Mouse (Mus musculus) olfactory bulb, adult 2 months (tissue): ENCODE measurements at regions not wholly inside any gene's neighbourhood (a gene's known extent, or its start where the extent isn't known, plus 50 kb on each side); places are given as distances from the start of the nearest gene placed in this dataset.

ENCODE experiments used
- CTCF ChIP-seq: fragments of 200-500 bp; IDR thresholded peaks from 2 replicates; pipeline ENCODE4 v1.5.1; 2012; ENCODE audit warnings: low read depth, mild to moderate bottlenecking, low read length, moderate library complexity; ENCODE audit not compliant: insufficient read depth
- POLR2A ChIP-seq: fragments of 200-500 bp; IDR thresholded peaks from 2 replicates; pipeline ENCODE4 v1.6.1; 2012; ENCODE audit warnings: mild to moderate bottlenecking, low read depth, low read length, moderate library complexity; ENCODE audit not compliant: insufficient read depth

DNA sequence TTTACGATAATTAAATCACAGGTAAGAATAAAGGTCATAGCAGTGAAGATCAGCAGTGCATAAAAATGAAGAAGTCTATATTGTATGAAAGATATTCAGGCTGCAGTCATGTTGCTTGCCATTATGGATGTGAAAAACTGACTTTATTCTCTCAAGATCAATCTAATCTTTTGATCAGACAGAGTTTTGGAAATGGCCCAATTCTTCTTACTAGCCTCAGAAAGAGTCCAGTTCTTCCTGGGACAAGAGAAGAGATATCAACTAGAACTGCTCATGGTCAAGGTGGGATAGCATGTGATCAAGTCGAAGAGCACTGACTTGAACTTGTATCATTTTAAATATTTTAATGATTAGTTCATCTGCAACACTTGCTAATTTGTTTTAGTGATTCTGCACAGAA, 350.1 kb downstream of the Tmem161b start:
- TF ChIP-seq POLR2A (no peak), CTCF (no peak)
